Mouse (Mus musculus) central nervous system, embryonic 18 days (tissue): ENCODE data around the gene Kctd20. TPM values are rescaled to one million over a fixed set of nuclear protein-coding genes. Genes with fewer than 3 reads are reported as not detected.

Experiments
- polyA plus RNA-seq: library from polyadenylated mRNA; depleted of rRNA; stranded (reverse); fragments of >200 nt; gene quantifications from 2 replicates; pipeline ENCODE4 v1.2.3, GENCODE M21; 2012; rRNA removed

Gene Kctd20
- 71.8 and 72.3 TPM in 2 replicates for polyA plus RNA-seq

GRCm38 (mm10) chr17:28951831-28952799 lies at the start of gene Kctd20:
Gene Kctd20 (plus strand): TSS chr17:28951950.

DNA sequence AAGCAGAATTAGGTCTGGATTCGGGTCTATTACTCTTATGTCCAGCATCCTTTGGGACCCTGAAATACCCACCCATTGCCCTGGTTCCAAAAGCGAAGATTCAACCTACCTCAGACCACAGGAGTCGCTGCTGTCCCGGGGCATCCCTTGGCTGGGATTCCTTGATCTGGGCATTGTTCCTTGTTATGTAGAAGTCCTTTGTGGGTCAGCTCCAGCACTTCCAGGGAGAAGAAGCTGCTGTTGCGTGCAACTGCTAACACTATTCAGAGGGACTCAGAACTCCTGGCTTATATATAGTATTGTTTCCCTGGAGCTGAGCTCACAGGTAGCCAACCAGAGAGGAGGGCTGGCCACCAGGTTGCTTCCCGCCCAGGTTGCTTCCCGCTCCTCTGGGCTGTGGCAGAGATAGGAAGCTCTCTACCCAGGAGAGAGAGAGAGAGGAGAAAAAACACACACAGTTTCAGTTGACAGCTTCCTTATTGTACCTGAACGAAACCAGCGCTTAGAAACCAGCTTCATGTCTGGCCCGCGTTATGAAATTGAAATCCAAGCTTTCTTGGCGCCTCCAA lies 36.6 kb upstream of the Kctd20 start, which contains the start of gene 4930539E08Rik:
4930539E08Rik (minus strand) TSS at position 265 of the 569 bp plus-strand sequence.

GRCm38 (mm10) chr17:28943740-28944139 lies 8.0 kb upstream of the Kctd20 start, which contains the start of gene Pxt1:
Gene Pxt1 (minus strand): TSS chr17:28943840.

GRCm38 (mm10) chr17:29007641-29008325 lies 56.0 kb downstream of the Kctd20 start, which contains the start of gene Stk38:
Gene Stk38 (minus strand): TSS chr17:29007995.

Other genes with a start within 250 kb of the Kctd20 start
- gene AC170998.1, start 225.9 kb upstream of the Kctd20 start, polyA plus RNA-seq: 0.56 and 0.62 TPM in 2 replicates
- gene Mapk13, start 182.7 kb upstream of the Kctd20 start, polyA plus RNA-seq: 1.2 and 4.9 TPM in 2 replicates
- 29.1 and 33.9 TPM in 2 replicates for gene Brpf3, start 150.9 kb upstream of the Kctd20 start, polyA plus RNA-seq
- gene Pnpla1, start 93.5 kb upstream of the Kctd20 start, polyA plus RNA-seq: 0.04 and 0.14 TPM in 2 replicates
- gene 4930539E08Rik, start 36.6 kb upstream of the Kctd20 start, polyA plus RNA-seq: 2.6 and 2.9 TPM in 2 replicates
- 0.11 TPM in 1 of 2 replicates, not detected in the other for gene Pxt1, start 8.1 kb upstream of the Kctd20 start, polyA plus RNA-seq
- 91.9 and 94.6 TPM in 2 replicates for gene Stk38, start 56.0 kb downstream of the Kctd20 start, polyA plus RNA-seq
- 330 and 355 TPM in 2 replicates for gene Srsf3, start 80.7 kb downstream of the Kctd20 start, polyA plus RNA-seq
- 45.1 and 51.9 TPM in 2 replicates for gene Cdkn1a, start 139.0 kb downstream of the Kctd20 start, polyA plus RNA-seq
- 0.06 and 0.19 TPM in 2 replicates for gene Rab44, start 162.2 kb downstream of the Kctd20 start, polyA plus RNA-seq